Mouse (Mus musculus): ENCODE data around the gene Hist1h4f.

GRCm38 (mm10) chr13:23584331-23584730 lies 32.9 kb upstream of the Hist1h4f start:
- TF ChIP-seq CTCF (conservative IDR thresholded peaks at IDR 0.05; ENCODE audit: insufficient read depth, insufficient read length, low read depth, low read length), result no peak
- TF ChIP-seq POLR2A (IDR thresholded peaks at IDR 0.05; ENCODE audit: low read depth, low read length), result no peak

All from kidney, adult 2 months (tissue).